17 mouse cellular contexts compared by ENCODE assay signal in the genomic region with DNA sequence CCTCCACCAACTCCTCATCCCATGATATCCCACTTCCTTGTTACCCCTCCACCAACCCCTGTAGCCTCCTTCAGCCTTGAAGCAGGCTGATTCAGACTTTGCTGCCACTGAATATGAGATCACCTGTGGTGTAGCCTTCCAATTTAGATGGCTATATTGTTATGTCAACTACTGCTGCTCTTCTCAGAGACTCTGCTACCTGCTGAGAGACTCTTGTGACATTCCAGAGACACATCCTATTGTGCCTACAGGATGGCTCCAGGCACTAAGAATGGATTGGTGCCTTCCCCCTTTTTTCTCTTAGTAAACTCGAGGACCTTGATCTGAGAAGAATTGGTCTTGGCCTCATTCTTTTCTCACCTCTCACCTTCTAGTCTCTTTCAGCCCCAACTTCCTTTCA.
"Had no signal": no experiment of that assay in that cellular context is flagged by ENCODE, and none has a peak within 500 bp of the region (broad histone marks: within the 10 kb centered on the region; RNA-seq: fewer than 3 reads in every experiment).

No protein-coding gene starts in this region.

- H3K9ac ChIP-seq: neural tube, embryonic 12.5 days; neural tube, embryonic 13.5 days; neural tube, embryonic 15.5 days; stomach, embryonic 15.5 days had no signal

- H3K36me3 ChIP-seq: neural tube, embryonic 12.5 days; neural tube, embryonic 13.5 days; neural tube, embryonic 15.5 days; stomach, embryonic 15.5 days had no signal

- H3K9me3 ChIP-seq: neural tube, embryonic 12.5 days; neural tube, embryonic 13.5 days; neural tube, embryonic 15.5 days; stomach, embryonic 15.5 days had no signal

- H3K4me2 ChIP-seq: neural tube, embryonic 12.5 days; neural tube, embryonic 13.5 days; neural tube, embryonic 15.5 days; stomach, embryonic 15.5 days had no signal

- H3K4me3 ChIP-seq: neural tube, embryonic 12.5 days; neural tube, embryonic 13.5 days; neural tube, embryonic 15.5 days; stomach, embryonic 15.5 days had no signal

- DNase-seq: retina, postnatal 1 day; right cerebral cortex, adult 18-20 months; right cerebral cortex, postnatal 14 days; right cerebral cortex, postnatal 25 days; right cerebral cortex, postnatal 4 days; spleen, adult 18-20 months; thymus, adult 18-20 months; thymus, adult 2 months; thymus, postnatal 14 days; thymus, postnatal 25 days; thymus, postnatal 36 days; thymus, postnatal 4 days had no signal

- H3K27ac ChIP-seq: neural tube, embryonic 12.5 days; neural tube, embryonic 13.5 days; neural tube, embryonic 15.5 days; stomach, embryonic 15.5 days; stomach, postnatal 0 days had no signal

- H3K27me3 ChIP-seq: neural tube, embryonic 12.5 days; neural tube, embryonic 13.5 days; neural tube, embryonic 15.5 days; stomach, embryonic 15.5 days had no signal

- H3K4me1 ChIP-seq: neural tube, embryonic 12.5 days; neural tube, embryonic 13.5 days; neural tube, embryonic 15.5 days; stomach, embryonic 15.5 days had no signal
